Mouse (Mus musculus): ENCODE results near the gene Tmem201. TPM values are rescaled to one million over a fixed set of nuclear protein-coding genes. Genes with fewer than 3 reads are reported as not detected.

Tmem201 gene
- polyA plus RNA-seq, 1 experiment: 8.2 TPM

DNA sequence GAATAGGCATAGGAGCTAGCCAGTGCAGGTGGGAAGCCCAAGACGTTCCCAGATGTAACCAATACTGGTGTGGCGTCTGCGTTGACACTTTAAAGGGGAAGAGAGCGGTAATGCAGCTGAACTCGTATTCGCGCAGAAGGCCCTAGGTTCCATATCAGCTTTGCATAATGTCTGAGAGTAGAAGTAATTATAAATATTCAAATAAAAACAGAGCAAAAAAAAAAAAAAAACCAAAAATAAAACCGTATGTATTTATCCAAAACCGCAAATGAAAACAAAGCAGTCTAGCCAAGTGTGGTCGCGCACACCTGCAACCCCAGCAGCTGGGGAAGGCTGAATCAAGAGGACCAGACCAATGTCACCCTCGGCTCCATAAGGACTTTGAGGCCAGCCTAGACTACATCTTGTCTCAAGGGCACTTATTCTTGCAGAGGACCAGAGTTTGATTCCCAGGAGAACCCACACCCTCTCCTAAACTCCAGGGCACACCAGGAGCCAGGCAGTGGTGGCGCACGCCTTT is 4.2 kb upstream of the Tmem201 start:
- H3K4me3 ChIP-seq (replicated peaks; ENCODE audit: control insufficient read depth, low read depth, low read length): no peak overlapping the region
- WGBS: 89% methylated on average over 14 of the region's 14 CpGs
- no peak for TF ChIP-seq POLR2A (IDR thresholded peaks at IDR 0.05; ENCODE audit: borderline replicate concordance, control insufficient read depth, low read depth, low read length)
- no peak for TF ChIP-seq CTCF (IDR thresholded peaks at IDR 0.05; ENCODE audit: control insufficient read depth, insufficient read depth, low read length)
- H3K27ac ChIP-seq (ENCODE audit: control insufficient read depth, insufficient read depth, low read depth, low read length, poor library complexity): no peak overlapping the region
- peaks cover 1% of the 10 kb centered on the region; the same call in 1 of the 2 replicates for H3K4me1 ChIP-seq (ENCODE audit: control insufficient read depth, insufficient read depth, low read length)

DNA sequence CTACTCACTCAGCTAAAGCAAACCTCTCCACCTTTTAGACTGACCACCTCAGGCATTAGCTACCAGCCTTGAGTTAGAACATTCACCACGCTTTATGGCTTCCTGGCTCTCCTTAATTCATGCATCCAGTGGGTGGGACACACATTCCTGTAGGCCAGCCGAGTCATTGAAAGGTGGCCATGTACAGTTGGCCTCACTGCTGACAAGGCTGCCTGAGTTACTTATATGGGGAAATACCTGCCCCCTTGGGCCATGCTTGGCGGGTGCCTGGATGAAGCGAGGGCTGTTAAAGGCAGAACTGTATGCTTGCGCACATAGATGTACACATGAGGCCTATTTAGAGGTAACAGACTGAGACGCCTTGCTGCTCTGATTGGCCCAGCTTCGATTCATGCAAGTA is 2.5 kb upstream of the Tmem201 start:
- Histone ChIP-seq H3K4me1 (ENCODE audit: control insufficient read depth, insufficient read depth, low read length) (peaks cover 3% of the 10 kb centered on the region; the same call in 1 of the 2 replicates), H3K27ac (ENCODE audit: control insufficient read depth, insufficient read depth, low read depth, low read length, poor library complexity) (no peak overlapping the region), H3K4me3 (replicated peaks; ENCODE audit: control insufficient read depth, low read depth, low read length) (no peak overlapping the region)
- 86% methylated on average over 7 of the region's 7 CpGs for WGBS
- TF ChIP-seq POLR2A (IDR thresholded peaks at IDR 0.05; ENCODE audit: borderline replicate concordance, control insufficient read depth, low read depth, low read length) (no peak), CTCF (IDR thresholded peaks at IDR 0.05; ENCODE audit: control insufficient read depth, insufficient read depth, low read length) (no peak)

DNA sequence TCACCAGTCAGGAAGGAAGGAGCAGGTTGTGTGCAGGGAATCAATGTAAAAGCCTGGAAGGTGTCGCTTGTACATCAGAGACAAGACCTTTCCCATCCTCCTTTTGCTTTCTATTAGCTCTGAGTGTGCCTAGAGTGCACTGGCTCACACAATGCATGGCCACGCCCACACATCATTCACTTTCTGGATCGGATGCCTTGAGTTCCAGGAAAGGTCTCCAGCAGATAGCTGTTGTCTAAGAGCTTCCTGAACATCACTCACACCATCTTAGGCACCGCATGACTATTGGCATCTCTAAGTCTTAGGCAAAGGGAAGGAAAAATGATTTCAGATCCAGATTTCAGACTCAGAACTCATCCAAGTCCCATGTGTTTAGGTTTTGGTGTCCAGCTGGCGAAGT is 1.6 kb upstream of the Tmem201 start:
- Histone ChIP-seq H3K4me1 (ENCODE audit: control insufficient read depth, insufficient read depth, low read length) (peaks cover 3% of the 10 kb centered on the region; the same call in 1 of the 2 replicates), H3K27ac (ENCODE audit: control insufficient read depth, insufficient read depth, low read depth, low read length, poor library complexity) (no peak overlapping the region), H3K4me3 (replicated peaks; ENCODE audit: control insufficient read depth, low read depth, low read length) (no peak overlapping the region)
- TF ChIP-seq CTCF (IDR thresholded peaks at IDR 0.05; ENCODE audit: control insufficient read depth, insufficient read depth, low read length): no peak
- no peak for TF ChIP-seq POLR2A (IDR thresholded peaks at IDR 0.05; ENCODE audit: borderline replicate concordance, control insufficient read depth, low read depth, low read length)
- WGBS: 72% methylated on average over 5 of the region's 5 CpGs

DNA sequence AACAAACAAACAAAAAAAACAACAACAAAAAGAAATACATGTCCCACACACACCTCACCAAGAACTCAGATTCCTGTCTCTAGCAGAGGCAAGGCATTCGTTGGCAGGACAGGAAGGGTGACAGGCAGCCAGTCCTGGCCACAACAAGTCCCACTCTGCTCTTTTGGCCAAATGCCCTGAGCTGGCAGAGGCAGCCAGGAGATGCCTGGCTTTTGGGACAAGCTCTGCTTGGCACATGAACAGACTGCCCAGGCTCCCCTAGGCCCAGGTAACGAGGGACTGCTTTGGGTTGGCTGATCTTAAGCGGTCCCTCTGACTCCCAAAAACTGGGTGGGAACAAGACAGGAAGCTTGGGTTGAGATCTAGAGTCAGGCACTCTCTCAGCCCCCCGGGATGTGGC is 1.3 kb downstream of the Tmem201 start:
- peaks cover 5% of the 10 kb centered on the region; the same call in 1 of the 2 replicates for H3K4me1 ChIP-seq (ENCODE audit: control insufficient read depth, insufficient read depth, low read length)
- H3K4me3 ChIP-seq (replicated peaks; ENCODE audit: control insufficient read depth, low read depth, low read length): no peak overlapping the region
- 16% methylated on average over 4 of the region's 4 CpGs for WGBS
- TF ChIP-seq POLR2A (IDR thresholded peaks at IDR 0.05; ENCODE audit: borderline replicate concordance, control insufficient read depth, low read depth, low read length) (no peak), CTCF (IDR thresholded peaks at IDR 0.05; ENCODE audit: control insufficient read depth, insufficient read depth, low read length) (no peak)
- no peak overlapping the region for H3K27ac ChIP-seq (ENCODE audit: control insufficient read depth, insufficient read depth, low read depth, low read length, poor library complexity)

DNA sequence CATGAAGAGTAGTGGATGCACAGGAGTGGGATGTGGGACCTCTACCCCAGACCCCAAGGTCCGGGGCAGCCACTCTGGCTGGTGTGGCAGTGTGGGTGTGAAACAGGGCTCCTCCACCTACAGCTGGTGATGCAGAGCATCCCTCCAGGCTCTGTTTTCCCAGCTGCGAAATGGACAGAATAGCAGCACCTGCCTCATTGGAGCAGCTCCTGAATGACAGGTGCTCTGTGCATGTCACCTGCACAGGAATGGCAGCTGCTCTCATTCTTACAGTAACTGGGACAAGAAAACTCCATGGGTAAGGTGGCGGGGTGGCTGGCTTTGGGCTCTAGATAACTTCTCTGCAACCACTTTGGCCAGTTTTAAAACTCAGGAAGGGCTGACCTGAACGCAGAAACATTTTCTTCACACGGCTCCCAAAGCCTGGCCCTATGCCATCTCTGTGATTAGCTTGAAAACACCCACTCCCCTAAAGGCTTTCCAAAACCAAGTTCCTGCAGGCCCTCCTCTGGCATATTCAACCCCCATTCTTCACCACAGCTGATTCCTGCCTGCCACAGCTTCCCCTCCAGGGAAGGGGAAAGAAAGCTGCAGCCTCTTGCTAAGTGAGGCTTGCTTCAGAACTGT is 2.1 kb downstream of the Tmem201 start:
- Histone ChIP-seq H3K27ac (ENCODE audit: control insufficient read depth, insufficient read depth, low read depth, low read length, poor library complexity) (no peak overlapping the region), H3K4me3 (replicated peaks; ENCODE audit: control insufficient read depth, low read depth, low read length) (no peak overlapping the region), H3K4me1 (ENCODE audit: control insufficient read depth, insufficient read depth, low read length) (peaks cover 5% of the 10 kb centered on the region; the same call in 1 of the 2 replicates)
- TF ChIP-seq POLR2A (IDR thresholded peaks at IDR 0.05; ENCODE audit: borderline replicate concordance, control insufficient read depth, low read depth, low read length): no peak
- no peak for TF ChIP-seq CTCF (IDR thresholded peaks at IDR 0.05; ENCODE audit: control insufficient read depth, insufficient read depth, low read length)
- WGBS: 56% methylated on average over 5 of the region's 5 CpGs

DNA sequence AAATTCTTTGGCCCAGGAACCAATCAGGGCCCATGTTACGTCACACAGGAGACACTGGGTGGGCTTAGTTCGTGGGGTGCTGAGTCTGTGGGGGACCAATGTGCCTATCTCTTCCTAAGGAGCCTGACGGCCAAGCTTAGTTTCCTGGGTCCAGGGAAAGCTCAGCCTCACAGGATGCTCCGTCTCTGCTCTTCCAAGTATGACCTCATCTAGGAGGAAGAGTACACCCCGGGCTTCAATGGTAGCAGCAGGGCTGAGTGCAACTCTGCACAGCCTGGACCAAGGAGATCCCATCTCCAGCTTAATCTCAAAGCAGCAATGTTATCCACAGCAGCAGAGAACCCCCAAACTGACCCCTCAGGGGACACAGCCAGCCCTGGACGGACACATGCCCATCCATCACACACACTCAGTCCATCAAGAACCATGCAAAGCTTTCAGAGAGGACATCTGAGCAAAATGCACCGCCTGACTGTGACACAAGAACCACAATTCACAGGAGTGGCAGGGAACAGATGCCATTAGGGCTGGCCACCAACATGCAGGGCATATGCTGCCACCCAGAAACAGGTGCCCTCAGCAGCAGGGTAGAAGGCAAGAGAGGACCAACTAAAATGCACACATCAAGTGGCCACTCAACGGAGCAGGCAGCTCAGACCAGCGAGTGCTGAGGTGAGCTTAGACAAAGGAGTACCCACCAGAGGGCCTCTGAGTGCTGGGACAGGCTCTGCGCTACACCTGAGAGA is 2.9 kb downstream of the Tmem201 start:
- Histone ChIP-seq H3K27ac (ENCODE audit: control insufficient read depth, insufficient read depth, low read depth, low read length, poor library complexity) (no peak overlapping the region), H3K4me1 (ENCODE audit: control insufficient read depth, insufficient read depth, low read length) (peaks cover 5% of the 10 kb centered on the region; the same call in 1 of the 2 replicates), H3K4me3 (replicated peaks; ENCODE audit: control insufficient read depth, low read depth, low read length) (no peak overlapping the region)
- 79% methylated on average over 10 of the region's 10 CpGs for WGBS
- TF ChIP-seq POLR2A (IDR thresholded peaks at IDR 0.05; ENCODE audit: borderline replicate concordance, control insufficient read depth, low read depth, low read length) (no peak), CTCF (IDR thresholded peaks at IDR 0.05; ENCODE audit: control insufficient read depth, insufficient read depth, low read length) (no peak)

DNA sequence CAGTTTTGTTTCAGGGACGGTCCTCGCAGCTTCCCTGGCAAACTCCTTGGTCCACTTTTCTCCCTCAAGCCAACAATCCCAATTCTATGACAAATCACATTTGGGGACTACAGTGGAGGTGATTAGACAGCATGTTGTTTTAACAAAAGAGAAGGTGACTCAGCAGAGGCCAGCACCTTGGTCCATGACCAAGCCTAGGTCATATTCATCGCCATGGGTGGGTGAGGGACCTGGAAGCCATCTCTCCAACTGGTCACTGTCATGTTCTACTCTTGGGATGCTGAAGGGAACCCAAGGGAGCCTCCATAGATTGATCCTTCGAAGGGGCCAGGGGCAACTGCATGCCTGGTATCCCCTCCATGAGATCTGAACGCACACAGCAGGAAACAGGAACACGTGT is 3.6 kb downstream of the Tmem201 start:
- Histone ChIP-seq H3K4me1 (ENCODE audit: control insufficient read depth, insufficient read depth, low read length) (peaks cover 5% of the 10 kb centered on the region; the same call in 1 of the 2 replicates), H3K4me3 (replicated peaks; ENCODE audit: control insufficient read depth, low read depth, low read length) (no peak overlapping the region), H3K27ac (ENCODE audit: control insufficient read depth, insufficient read depth, low read depth, low read length, poor library complexity) (no peak overlapping the region)
- 83% methylated on average over 6 of the region's 6 CpGs for WGBS
- TF ChIP-seq POLR2A (IDR thresholded peaks at IDR 0.05; ENCODE audit: borderline replicate concordance, control insufficient read depth, low read depth, low read length) (no peak), CTCF (IDR thresholded peaks at IDR 0.05; ENCODE audit: control insufficient read depth, insufficient read depth, low read length) (no peak)

DNA sequence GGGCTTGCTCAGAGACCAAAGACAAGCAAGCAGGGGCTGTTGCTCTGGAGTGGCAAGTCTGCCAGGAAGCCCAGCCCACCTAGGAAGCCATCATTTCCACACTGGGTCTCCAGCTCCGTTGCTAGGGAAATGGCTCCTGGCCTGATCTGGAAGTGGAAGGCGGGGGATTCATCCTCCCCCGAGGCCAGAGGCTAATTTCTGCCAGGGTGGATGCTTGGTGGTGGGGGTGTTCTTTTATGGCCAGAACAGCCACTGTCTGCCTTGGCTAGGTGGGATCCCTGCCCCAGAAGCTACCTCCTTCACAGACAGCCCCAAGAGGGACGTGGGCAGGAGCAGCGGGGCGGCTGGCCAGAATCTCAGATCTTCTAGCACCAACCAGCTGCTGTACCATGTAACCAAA is 4.1 kb downstream of the Tmem201 start:
- Histone ChIP-seq H3K4me1 (ENCODE audit: control insufficient read depth, insufficient read depth, low read length) (peaks cover 5% of the 10 kb centered on the region; the same call in 1 of the 2 replicates), H3K4me3 (replicated peaks; ENCODE audit: control insufficient read depth, low read depth, low read length) (no peak overlapping the region), H3K27ac (ENCODE audit: control insufficient read depth, insufficient read depth, low read depth, low read length, poor library complexity) (no peak overlapping the region)
- 59% methylated on average over 6 of the region's 6 CpGs for WGBS
- TF ChIP-seq POLR2A (IDR thresholded peaks at IDR 0.05; ENCODE audit: borderline replicate concordance, control insufficient read depth, low read depth, low read length) (no peak), CTCF (IDR thresholded peaks at IDR 0.05; ENCODE audit: control insufficient read depth, insufficient read depth, low read length) (no peak)

Measured in bone marrow, adult 2 months (tissue).